Mouse (Mus musculus) olfactory bulb, adult 2 months (tissue): ENCODE data around the gene Rnf212. TPM values are rescaled to one million over a fixed set of nuclear protein-coding genes. Genes with fewer than 3 reads are reported as not detected.

Source experiments
- H3K27ac ChIP-seq: fragments of 200-500 bp; 2 replicates; pipeline ENCODE4 v1.5.1; 2012; ENCODE audit warnings: low read depth, low read length; ENCODE audit not compliant: insufficient read depth
- H3K4me1 ChIP-seq: fragments of 200-500 bp; 2 replicates; pipeline ENCODE4 v1.6.1; 2012; ENCODE audit warnings: low read length; ENCODE audit not compliant: control insufficient read depth, insufficient read depth
- H3K4me3 ChIP-seq: fragments of 200-500 bp; 2 replicates; pipeline ENCODE4 v1.5.1; 2012; ENCODE audit warnings: mild to moderate bottlenecking, low read depth, low read length, moderate library complexity; ENCODE audit not compliant: insufficient read depth
- CTCF ChIP-seq: fragments of 200-500 bp; IDR thresholded peaks from 2 replicates; pipeline ENCODE4 v1.5.1; 2012; ENCODE audit warnings: low read depth, mild to moderate bottlenecking, low read length, moderate library complexity; ENCODE audit not compliant: insufficient read depth
- POLR2A ChIP-seq: fragments of 200-500 bp; IDR thresholded peaks from 2 replicates; pipeline ENCODE4 v1.6.1; 2012; ENCODE audit warnings: mild to moderate bottlenecking, low read depth, low read length, moderate library complexity; ENCODE audit not compliant: insufficient read depth
- WGBS: fragments of 180-500 bp; shearing (Covaris S2); methylation state at CpG from one replicate; pipeline ENCODE4 v1.1.7; 2018; 5-methylcytosine and 5-hydroxymethylcytosine counted together
- polyA plus RNA-seq: library from polyadenylated mRNA; stranded (reverse); fragments of >200 nt; gene quantifications from 2 replicates; pipeline ENCODE4 v1.2.4, GENCODE M21; 2012; ENCODE audit warnings: low replicate concordance; ENCODE audit not compliant: missing spikeins, insufficient read depth, insufficient read length

Gene Rnf212
- polyA plus RNA-seq, 1 experiment, result not detected

DNA sequence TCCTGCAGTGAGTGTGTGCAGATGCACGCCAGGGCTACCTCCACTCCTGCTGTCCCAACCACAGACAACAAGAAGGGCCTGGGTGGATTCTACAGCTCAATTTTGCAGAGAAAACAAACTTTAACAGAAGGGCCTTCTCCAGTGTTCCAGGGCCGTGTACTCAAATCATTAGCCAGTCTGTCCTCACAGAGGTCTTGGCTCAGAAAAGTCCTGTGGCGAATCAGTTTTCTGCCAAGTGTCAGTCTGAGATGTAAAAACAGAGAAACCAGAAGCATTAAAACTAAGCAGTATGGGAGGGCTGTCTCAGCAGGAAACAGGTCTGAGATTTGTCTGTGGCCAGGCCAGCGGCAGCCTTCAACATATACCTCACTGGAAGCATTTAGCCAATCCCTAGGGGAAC, 56.7 kb downstream of the Rnf212 start:
- Histone ChIP-seq H3K27ac (no peak overlapping the region), H3K4me3 (no peak overlapping the region), H3K4me1 (0 out of 2 replicates have a peak, but pooled peaks cover 9% of the 10 kb centered on the region)
- 38% methylated on average over 4 of the region's 4 CpGs for WGBS
- no peak for TF ChIP-seq CTCF
- TF ChIP-seq POLR2A, result no peak

GRCm38 (mm10) chr5:108715974-108716373, 58.8 kb downstream of the Rnf212 start:
- Histone ChIP-seq H3K27ac (no peak overlapping the region), H3K4me1 (0 out of 2 replicates have a peak, but pooled peaks cover 9% of the 10 kb centered on the region), H3K4me3 (no peak overlapping the region)
- WGBS, result 87% methylated on average over 1 of the region's 1 CpGs
- no peak for TF ChIP-seq CTCF
- TF ChIP-seq POLR2A, result no peak

- TF ChIP-seq POLR2A (no peak), CTCF (no peak)
- Histone ChIP-seq H3K4me3 (no peak overlapping the region), H3K4me1 (0 out of 2 replicates have a peak, but pooled peaks cover 9% of the 10 kb centered on the region), H3K27ac (no peak overlapping the region)
- WGBS, result 25% methylated on average over 6 of the region's 6 CpGs
These were observed 60.6 kb downstream of the Rnf212 start for GRCm38 (mm10) chr5:108714149-108714548.

GRCm38 (mm10) chr5:108713691-108714090, 61.1 kb downstream of the Rnf212 start:
- H3K4me3 ChIP-seq, result no peak overlapping the region
- H3K27ac ChIP-seq, result no peak overlapping the region
- 0 out of 2 replicates have a peak, but pooled peaks cover 9% of the 10 kb centered on the region for H3K4me1 ChIP-seq
- no peak for TF ChIP-seq CTCF
- no peak for TF ChIP-seq POLR2A

DNA sequence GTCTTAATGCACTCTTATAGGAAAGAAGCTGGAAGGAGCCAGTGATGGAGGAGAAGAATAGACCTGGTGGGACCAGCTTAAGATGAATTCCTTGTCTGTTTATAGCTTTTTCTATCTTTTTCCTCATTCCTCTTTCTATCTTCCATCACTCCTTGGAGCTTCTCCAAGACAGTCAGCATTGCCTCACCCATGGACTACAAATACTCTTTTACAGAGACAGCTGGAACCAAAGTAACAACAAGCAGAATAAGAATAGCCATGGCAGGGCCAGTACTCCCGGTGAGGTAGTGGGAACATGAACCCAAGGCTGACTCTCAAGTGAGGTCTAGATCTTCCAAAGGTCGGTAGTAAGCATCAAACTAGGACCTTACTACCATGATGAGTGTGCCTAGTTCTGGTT, 61.7 kb downstream of the Rnf212 start:
- 0 out of 2 replicates have a peak, but pooled peaks cover 9% of the 10 kb centered on the region for H3K4me1 ChIP-seq
- TF ChIP-seq CTCF (no peak), POLR2A (no peak)
- no peak overlapping the region for H3K4me3 ChIP-seq
- H3K27ac ChIP-seq, result no peak overlapping the region
- 70% methylated on average over 2 of the region's 2 CpGs for WGBS

DNA sequence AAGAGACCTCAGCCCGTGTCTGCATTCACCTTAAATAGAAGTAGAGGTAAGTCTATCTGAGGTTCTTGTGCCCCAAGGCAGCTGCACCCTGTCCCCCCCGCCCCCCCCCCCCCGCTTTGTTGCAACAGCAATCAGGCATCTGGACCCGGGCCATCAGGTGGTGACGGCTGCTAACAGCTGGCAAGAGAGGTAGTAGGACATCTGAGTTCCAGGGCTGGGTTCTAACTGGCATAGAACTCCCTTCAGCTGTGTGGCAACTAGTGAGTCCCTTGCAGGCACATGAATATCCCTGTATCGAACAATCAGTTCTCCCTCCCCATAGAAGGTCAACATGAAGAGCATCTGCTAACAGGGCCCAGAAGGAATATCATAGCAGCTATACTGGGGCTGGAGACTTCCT, 62.8 kb downstream of the Rnf212 start:
- 83% methylated on average over 6 of the region's 6 CpGs for WGBS
- TF ChIP-seq POLR2A, result no peak
- TF ChIP-seq CTCF, result no peak

GRCm38 (mm10) chr5:108708981-108709731, 65.6 kb downstream of the Rnf212 start:
- 64% methylated on average over 6 of the region's 6 CpGs for WGBS
- no peak overlapping the region for H3K4me3 ChIP-seq
- no peak overlapping the region for H3K27ac ChIP-seq
- TF ChIP-seq CTCF (no peak), POLR2A (no peak)
- H3K4me1 ChIP-seq, result 0 out of 2 replicates have a peak, but pooled peaks cover 3% of the 10 kb centered on the region

More for the DNA sequence above, 62.8 kb downstream of the Rnf212 start:
- Histone ChIP-seq H3K27ac (no peak overlapping the region), H3K4me3 (no peak overlapping the region), H3K4me1 (0 out of 2 replicates have a peak, but pooled peaks cover 7% of the 10 kb centered on the region)

- no peak for TF ChIP-seq POLR2A
- TF ChIP-seq CTCF, result no peak
- Histone ChIP-seq H3K4me3 (no peak overlapping the region), H3K27ac (no peak overlapping the region), H3K4me1 (no peaks in the 10 kb centered on the region)
- WGBS, result 97% methylated on average over 1 of the region's 1 CpGs
These were observed 66.4 kb downstream of the Rnf212 start for GRCm38 (mm10) chr5:108708419-108708818.

GRCm38 (mm10) chr5:108707758-108708157, 67.0 kb downstream of the Rnf212 start:
- TF ChIP-seq CTCF (no peak), POLR2A (no peak)
- no peak overlapping the region for H3K4me3 ChIP-seq
- no peak overlapping the region for H3K27ac ChIP-seq
- WGBS, result 89% methylated on average over 2 of the region's 2 CpGs
- H3K4me1 ChIP-seq, result no peaks in the 10 kb centered on the region
